Mouse (Mus musculus) kidney, embryonic 14.5 days (tissue): ENCODE results near the gene Rpl3. TPM values are rescaled to one million over a fixed set of nuclear protein-coding genes. Genes with fewer than 3 reads are reported as not detected.
"Not testable (repeated sequence)": the region's sequence is repeated elsewhere in the genome, so short reads cannot be mapped to it uniquely, and the experiment has no call there.

ENCODE experiments used
- ATAC-seq: fragments of 200-750 bp; cut with Nextera tagmentation; 2 replicates; pipeline ENCODE4 v1.8.0; 2017; ENCODE audit warnings: moderate number of reproducible peaks, mild to moderate bottlenecking, moderate TSS enrichment, moderate library complexity; ENCODE audit not compliant: low FRiP score, low TSS enrichment
- H3K27ac ChIP-seq: fragments of 300-500 bp; sonication (generic); 2 replicates; pipeline ENCODE4 v1.5.1; 2014; ENCODE audit warnings: low read depth, mild to moderate bottlenecking, low read length, moderate library complexity, mixed read lengths
- H3K27me3 ChIP-seq: fragments of 300-500 bp; sonication (generic); 2 replicates; pipeline ENCODE4 v1.6.1; 2014; ENCODE audit warnings: mild to moderate bottlenecking, low read length; ENCODE audit not compliant: control insufficient read depth, insufficient read depth
- H3K36me3 ChIP-seq: fragments of 300-500 bp; sonication (generic); 2 replicates; pipeline ENCODE4 v1.6.1; 2014; ENCODE audit warnings: low read length, mixed read lengths; ENCODE audit not compliant: control insufficient read depth, insufficient read depth
- H3K4me1 ChIP-seq: fragments of 300-500 bp; sonication (generic); 2 replicates; pipeline ENCODE4 v1.6.1; 2014; ENCODE audit warnings: low read length, mixed read lengths; ENCODE audit not compliant: control insufficient read depth, insufficient read depth
- H3K4me2 ChIP-seq: fragments of 300-500 bp; sonication (generic); replicated peaks from 2 replicates; pipeline ENCODE4 v1.6.1; 2014; ENCODE audit warnings: low read depth, mild to moderate bottlenecking, low read length
- H3K4me3 ChIP-seq: fragments of 300-500 bp; sonication (generic); 2 replicates; pipeline ENCODE4 v1.5.1; 2014; ENCODE audit warnings: mild to moderate bottlenecking, low read length
- H3K9ac ChIP-seq: fragments of 300-500 bp; sonication (generic); 2 replicates; pipeline ENCODE4 v1.6.1; 2014; ENCODE audit warnings: low read depth, mild to moderate bottlenecking, low read length, moderate library complexity
- H3K9me3 ChIP-seq: fragments of 300-500 bp; sonication (generic); 2 replicates; pipeline ENCODE4 v1.6.1; 2016; ENCODE audit warnings: low read length; ENCODE audit not compliant: control insufficient read depth
- WGBS: fragments of 180-500 bp; shearing (Covaris S2); extraction: QIAGEN DNeasy Blood & Tissue Kit; methylation state at CpG from one replicate; pipeline ENCODE4 v1.1.7; 2014; 5-methylcytosine and 5-hydroxymethylcytosine counted together
- polyA plus RNA-seq: library from polyadenylated mRNA; unstranded; fragments of >200 nt; fragmentation: Nextera tagmentation; extraction: Ambion mirVana; gene quantifications from 2 replicates; pipeline ENCODE4 v1.2.1, GENCODE M21; 2014

Gene Rpl3
- polyA plus RNA-seq, 1 experiment from 2014 or later: 1,409 TPM

- H3K36me3 ChIP-seq: no peaks in the 10 kb centered on the region
- peaks cover 11% of the 10 kb centered on the region for H3K4me1 ChIP-seq
- ATAC-seq: peak; percentile 96
- H3K27me3 ChIP-seq: no peaks in the 10 kb centered on the region
- peak within 1 kb of the TSS; percentile 85 for H3K9ac ChIP-seq
- peak within 1 kb of the TSS; percentile 61 for H3K4me2 ChIP-seq
- whole genome bisulfite sequencing: under 1% methylated on average over 55 of the region's 59 CpGs
- peak within 1 kb of the TSS; percentile 62 for H3K4me3 ChIP-seq
- H3K27ac ChIP-seq: peak within 1 kb of the TSS; percentile 99
- no peaks in the 10 kb centered on the region for H3K9me3 ChIP-seq
These were observed 41.4 kb upstream of the Rpl3 start, which contains the start of gene Tab1 for GRCm38 (mm10) chr15:80132993-80133586. Gene Tab1 (plus strand): TSS chr15:80133127.

- no peak for ATAC-seq
- Histone ChIP-seq H3K9me3 (no peaks in the 10 kb centered on the region), H3K27me3 (no peaks in the 10 kb centered on the region), H3K9ac (peak overlapping the region; percentile 85; the same call in 1 of the 2 replicates), H3K36me3 (no peaks in the 10 kb centered on the region), H3K4me2 (peak overlapping the region; percentile 61), H3K27ac (no peak overlapping the region), H3K4me1 (peaks cover 9% of the 10 kb centered on the region), H3K4me3 (peak overlapping the region; percentile 62)
- 66% methylated on average over 9 of the region's 9 CpGs for WGBS
These were observed 40.8 kb upstream of the Rpl3 start for GRCm38 (mm10) chr15:80132452-80132851.

DNA sequence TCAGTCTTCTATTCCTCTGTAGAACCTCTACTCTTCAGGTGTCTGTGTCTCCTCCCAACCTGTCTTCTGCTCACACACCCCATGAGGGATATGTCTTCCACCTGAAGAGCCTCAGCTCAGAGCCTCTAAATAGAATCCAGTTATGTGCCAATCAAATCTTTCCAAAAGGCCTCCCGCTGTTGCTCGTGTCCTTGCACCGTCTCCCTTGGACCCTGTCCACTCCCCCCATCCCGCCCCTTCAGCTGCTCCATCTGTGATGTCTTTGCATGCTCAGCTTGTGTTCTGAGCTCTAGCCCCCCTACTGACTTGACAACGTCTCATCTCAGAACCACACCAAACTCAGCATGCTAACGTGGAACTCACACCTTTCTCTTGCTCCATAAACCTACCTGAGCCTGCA lies 39.8 kb upstream of the Rpl3 start:
- H3K27me3 ChIP-seq: no peaks in the 10 kb centered on the region
- peaks cover 9% of the 10 kb centered on the region for H3K4me1 ChIP-seq
- no peaks in the 10 kb centered on the region for H3K36me3 ChIP-seq
- WGBS: 84% methylated on average over 6 of the region's 6 CpGs
- no peak overlapping the region for H3K4me2 ChIP-seq
- no peak overlapping the region for H3K9ac ChIP-seq
- H3K27ac ChIP-seq: no peak overlapping the region
- no peak for ATAC-seq
- no peak overlapping the region for H3K4me3 ChIP-seq
- no peaks in the 10 kb centered on the region for H3K9me3 ChIP-seq

DNA sequence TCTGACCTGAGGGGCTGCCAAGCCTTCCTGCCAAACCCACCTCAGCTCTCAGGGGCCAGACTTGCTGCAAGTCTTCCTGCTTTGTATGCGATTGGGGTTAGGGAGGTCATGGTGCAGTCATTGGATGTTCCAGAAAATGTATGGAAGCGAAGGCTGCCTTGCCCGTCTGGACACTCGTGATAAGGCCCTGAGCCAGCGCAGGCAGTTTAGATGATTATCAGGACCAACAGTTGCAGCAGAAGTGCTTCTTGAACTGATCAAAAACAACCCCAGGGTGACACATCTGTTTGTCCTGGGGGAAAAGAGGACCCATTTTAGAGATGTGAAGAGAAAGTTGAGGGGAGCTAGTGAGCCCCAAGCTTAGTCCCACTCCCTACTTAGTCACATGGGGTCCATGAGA lies 39.0 kb upstream of the Rpl3 start:
- Histone ChIP-seq H3K4me2 (no peak overlapping the region), H3K36me3 (no peaks in the 10 kb centered on the region), H3K4me1 (peaks cover 9% of the 10 kb centered on the region), H3K4me3 (no peak overlapping the region), H3K27ac (no peak overlapping the region), H3K9me3 (no peaks in the 10 kb centered on the region), H3K9ac (no peak overlapping the region), H3K27me3 (no peaks in the 10 kb centered on the region)
- 87% methylated on average over 5 of the region's 5 CpGs for WGBS
- ATAC-seq: no peak

DNA sequence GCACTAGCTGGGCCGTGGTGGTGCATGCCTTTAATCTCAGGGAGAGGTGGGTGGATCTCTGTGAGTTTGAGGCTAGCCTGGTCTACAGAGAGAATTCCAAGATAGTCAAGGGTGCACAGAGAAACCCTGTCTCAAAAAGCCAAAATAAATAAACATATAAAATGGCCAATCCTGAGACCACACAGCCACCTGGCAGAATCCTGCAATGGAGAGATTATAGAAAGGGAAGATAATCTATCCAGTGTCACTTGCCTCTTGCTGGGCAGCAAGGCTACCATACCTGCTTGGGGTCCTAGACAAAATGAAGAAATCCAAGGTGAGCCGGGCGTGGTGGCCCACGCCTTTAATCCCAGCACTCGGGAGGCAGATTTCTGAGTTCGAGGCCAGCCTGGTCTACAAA lies 38.3 kb upstream of the Rpl3 start:
- H3K27ac ChIP-seq: no peak overlapping the region
- H3K27me3 ChIP-seq: no peaks in the 10 kb centered on the region
- H3K4me3 ChIP-seq: no peak overlapping the region
- H3K36me3 ChIP-seq: no peaks in the 10 kb centered on the region
- H3K4me2 ChIP-seq: no peak overlapping the region
- no peaks in the 10 kb centered on the region for H3K9me3 ChIP-seq
- no peak for ATAC-seq
- 91% methylated on average over 6 of the region's 6 CpGs for WGBS
- H3K9ac ChIP-seq: no peak overlapping the region
- peaks cover 9% of the 10 kb centered on the region for H3K4me1 ChIP-seq

DNA sequence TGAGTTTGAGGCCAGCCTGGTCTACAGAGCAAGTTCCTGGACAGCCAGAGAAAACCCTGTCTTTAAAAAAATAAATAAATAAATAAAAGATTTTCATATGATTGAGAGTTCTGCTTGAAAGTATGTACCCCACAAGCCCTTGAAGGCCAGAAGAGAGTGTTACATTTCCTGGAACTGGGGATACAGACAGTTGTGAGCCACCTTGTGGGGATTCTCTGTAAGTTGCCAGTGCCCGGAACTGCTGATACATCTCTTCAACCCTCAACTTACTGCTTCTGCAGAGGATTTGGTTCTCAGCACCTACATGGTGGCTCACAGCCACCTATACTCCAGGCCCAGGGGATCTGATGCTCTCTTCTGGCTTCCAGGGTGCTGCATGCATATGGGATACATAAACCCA lies 35.5 kb upstream of the Rpl3 start:
- no peak overlapping the region for H3K4me2 ChIP-seq
- H3K4me1 ChIP-seq: no peaks in the 10 kb centered on the region
- no peaks in the 10 kb centered on the region for H3K27me3 ChIP-seq
- no peak overlapping the region for H3K9ac ChIP-seq
- H3K9me3 ChIP-seq: no peaks in the 10 kb centered on the region
- ATAC-seq: no peak
- WGBS: 62% methylated on average over 1 of the region's 1 CpGs
- H3K36me3 ChIP-seq: no peaks in the 10 kb centered on the region
- H3K27ac ChIP-seq: no peak overlapping the region
- no peak overlapping the region for H3K4me3 ChIP-seq

DNA sequence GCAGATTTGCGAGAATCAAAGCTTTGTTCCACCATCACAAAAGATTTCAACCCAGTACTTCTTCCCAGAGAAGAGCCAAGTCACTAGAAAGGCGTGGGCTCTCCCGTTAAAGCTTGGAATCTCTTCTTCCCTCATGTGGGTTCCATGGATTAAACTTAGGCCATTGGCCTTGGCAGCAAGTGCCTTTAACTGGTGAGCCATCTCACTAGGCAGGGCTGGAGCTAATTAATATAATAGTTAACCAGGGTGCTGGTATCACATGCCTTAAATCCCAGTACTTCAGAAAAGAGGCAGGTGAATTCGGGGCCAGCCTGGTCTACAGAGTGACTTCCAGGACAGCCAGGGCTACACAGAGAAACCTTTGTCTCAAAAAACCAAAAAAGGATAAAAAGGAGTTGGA lies 33.0 kb upstream of the Rpl3 start:
- H3K4me1 ChIP-seq: no peaks in the 10 kb centered on the region
- WGBS: 78% methylated on average over 4 of the region's 4 CpGs
- no peak for ATAC-seq
- no peak overlapping the region for H3K9ac ChIP-seq
- H3K36me3 ChIP-seq: no peaks in the 10 kb centered on the region
- H3K9me3 ChIP-seq: no peaks in the 10 kb centered on the region
- no peaks in the 10 kb centered on the region for H3K27me3 ChIP-seq
- H3K27ac ChIP-seq: no peak overlapping the region
- no peak overlapping the region for H3K4me3 ChIP-seq
- no peak overlapping the region for H3K4me2 ChIP-seq

DNA sequence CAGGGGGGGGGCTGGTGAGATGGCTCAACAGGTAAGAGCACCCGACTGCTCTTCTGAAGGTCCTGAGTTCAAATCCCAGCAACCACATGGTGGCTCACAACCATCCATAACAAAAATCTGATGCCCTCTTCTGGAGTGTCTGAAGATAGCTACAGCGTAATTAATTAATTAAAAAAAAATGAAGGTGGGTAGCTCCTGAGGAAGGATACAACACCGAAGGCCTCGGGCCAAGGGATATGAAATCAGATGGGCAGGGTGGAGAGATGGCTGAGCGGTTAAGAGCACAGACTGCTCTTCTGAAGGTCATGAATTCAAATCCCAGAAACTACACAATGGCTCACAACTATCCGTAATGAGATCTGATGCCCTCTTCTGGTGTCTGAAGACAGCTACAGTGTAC lies 30.8 kb upstream of the Rpl3 start:
- H3K4me2 ChIP-seq, ATAC-seq, H3K9me3 ChIP-seq, H3K27me3 ChIP-seq, H3K36me3 ChIP-seq, H3K4me1 ChIP-seq, H3K27ac ChIP-seq, H3K9ac ChIP-seq, H3K4me3 ChIP-seq: not testable (repeated sequence)
- 92% methylated on average over 6 of the region's 6 CpGs for WGBS

GRCm38 (mm10) chr15:80121721-80122325 lies 30.2 kb upstream of the Rpl3 start:
- no peaks in the 10 kb centered on the region for H3K36me3 ChIP-seq
- no peak for ATAC-seq

More at GRCm38 (mm10) chr15:80121721-80122325, 30.2 kb upstream of the Rpl3 start:
- H3K9ac ChIP-seq: no peak overlapping the region
- no peaks in the 10 kb centered on the region for H3K9me3 ChIP-seq
- H3K4me1 ChIP-seq: no peaks in the 10 kb centered on the region
- no peaks in the 10 kb centered on the region for H3K27me3 ChIP-seq
- WGBS: 91% methylated on average over 9 of the region's 9 CpGs
- H3K27ac ChIP-seq: no peak overlapping the region
- no peak overlapping the region for H3K4me2 ChIP-seq
- no peak overlapping the region for H3K4me3 ChIP-seq
